Mouse (Mus musculus) erythroblast, adult 5-6 weeks (primary cell): ENCODE data around the gene Mien1. TPM values are rescaled to one million over a fixed set of nuclear protein-coding genes. Genes with fewer than 3 reads are reported as not detected.

Experiments
- ATAC-seq: replicated peaks from 2 replicates; pipeline ENCODE4 v1.8.0; 2016; ENCODE audit warnings: moderate number of reproducible peaks, mild to moderate bottlenecking, moderate TSS enrichment, inconsistent platforms; ENCODE audit not compliant: poor library complexity, low FRiP score, severe bottlenecking
- total RNA-seq, 2 experiments: library from RNA; stranded (forward) in 1 of 2; stranded (reverse) in 1 of 2; fragments of 150-400 nt in 1 of 2; fragments of 200-764, 138-1000 nt in 1 of 2; gene quantifications; 2 replicates each; pipeline versions ENCODE4 v1.2.3 to v1.2.4; 2015 to 2017; ENCODE audit warnings: low replicate concordance in 2 of 2

Mien1 gene
- total RNA-seq, 2 experiments from 2014 or later: 1.4 to 13.4 TPM

DNA sequence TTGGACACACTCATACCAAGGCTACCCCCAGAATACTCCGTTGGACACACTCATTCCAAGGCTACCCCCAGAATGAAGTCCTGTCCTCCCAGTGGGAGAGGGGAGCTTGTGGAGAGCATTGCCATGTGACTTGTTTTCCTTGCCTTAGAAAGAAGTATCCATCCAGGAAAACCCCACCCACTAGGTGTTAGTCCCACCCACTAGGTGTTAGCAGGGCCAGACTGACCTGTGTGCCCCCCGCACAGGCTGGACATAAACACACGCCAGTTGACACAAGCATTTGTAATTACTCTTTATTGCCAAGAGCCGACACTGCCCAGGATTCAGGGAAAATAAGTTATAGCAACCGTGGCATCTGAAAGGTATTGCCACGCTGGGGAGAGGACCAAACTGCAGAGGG lies 1.4 kb downstream of the Mien1 start:
- no peak for ATAC-seq

DNA sequence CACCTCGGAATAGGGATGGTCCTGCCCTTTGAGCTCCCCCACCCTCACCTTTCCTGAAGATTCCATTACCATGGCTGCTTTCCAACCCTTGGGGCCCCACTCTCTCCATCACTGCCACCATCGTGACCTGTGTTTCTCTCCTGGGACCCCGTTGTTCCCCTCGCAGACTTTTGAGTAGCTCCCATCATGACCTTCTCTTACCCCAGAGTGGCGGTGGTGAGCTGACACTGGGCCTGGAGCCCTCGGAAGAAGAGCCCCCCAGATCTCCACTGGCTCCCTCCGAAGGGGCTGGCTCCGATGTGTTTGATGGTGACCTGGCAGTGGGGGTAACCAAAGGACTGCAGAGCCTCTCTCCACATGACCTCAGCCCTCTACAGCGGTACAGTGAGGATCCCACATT lies 3.1 kb downstream of the Mien1 start:
- ATAC-seq: no peak

DNA sequence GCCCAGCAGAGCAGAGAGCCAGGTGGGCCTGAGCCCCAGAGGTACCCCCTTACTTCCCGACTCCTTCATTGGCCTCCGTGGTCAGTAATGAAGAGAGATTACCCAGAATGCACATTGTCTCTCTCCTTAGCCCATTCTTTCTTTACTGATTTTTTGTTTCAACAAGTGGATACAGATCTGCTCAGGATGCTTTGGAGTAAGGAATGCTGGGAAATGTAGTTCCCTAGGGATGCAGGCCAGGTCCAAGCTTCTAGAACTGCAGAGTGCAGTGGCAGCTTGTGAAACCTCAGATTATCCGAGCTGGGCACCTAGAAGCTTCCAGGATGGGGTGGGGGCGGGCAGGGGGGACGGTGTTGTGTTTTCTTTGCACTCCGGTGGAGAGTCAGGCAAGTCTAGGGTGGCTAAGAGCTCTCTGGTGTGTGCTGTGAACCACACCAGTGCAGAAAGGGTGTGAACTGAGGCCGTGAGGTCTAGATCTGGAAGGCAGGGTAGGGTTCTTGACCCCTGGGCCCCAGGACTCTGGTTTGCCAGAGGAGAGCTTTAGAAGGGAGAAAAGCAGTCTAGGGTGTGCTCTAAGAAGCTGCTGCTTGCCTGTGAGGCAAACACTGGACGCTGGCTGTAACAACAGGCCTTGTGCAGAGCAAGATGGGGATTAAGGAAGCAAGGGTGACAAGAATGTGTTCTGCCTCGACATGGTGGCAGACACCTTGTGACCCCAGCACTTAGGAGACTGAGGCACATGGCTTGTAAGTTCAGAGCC lies 6.9 kb downstream of the Mien1 start:
- no peak for ATAC-seq

DNA sequence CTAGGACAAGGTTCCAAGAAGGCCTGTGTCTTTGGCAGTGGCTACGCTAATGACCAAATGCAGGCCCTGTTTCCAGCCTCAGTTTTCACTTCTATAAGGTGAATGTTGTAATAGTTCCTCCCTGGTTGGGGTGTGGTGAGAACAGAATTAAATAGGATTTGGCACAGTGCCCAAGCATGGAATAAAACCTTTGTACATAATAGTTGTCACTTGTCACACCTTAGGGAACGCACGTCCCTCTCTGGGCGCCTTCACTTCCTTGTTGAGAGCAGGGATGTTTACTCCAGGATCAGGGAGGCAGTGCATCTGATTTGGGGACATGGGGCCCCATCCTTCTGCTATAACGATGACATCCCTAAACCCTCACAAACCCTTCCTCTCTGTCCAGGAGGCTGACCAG lies 10.4 kb downstream of the Mien1 start:
- no peak for ATAC-seq

DNA sequence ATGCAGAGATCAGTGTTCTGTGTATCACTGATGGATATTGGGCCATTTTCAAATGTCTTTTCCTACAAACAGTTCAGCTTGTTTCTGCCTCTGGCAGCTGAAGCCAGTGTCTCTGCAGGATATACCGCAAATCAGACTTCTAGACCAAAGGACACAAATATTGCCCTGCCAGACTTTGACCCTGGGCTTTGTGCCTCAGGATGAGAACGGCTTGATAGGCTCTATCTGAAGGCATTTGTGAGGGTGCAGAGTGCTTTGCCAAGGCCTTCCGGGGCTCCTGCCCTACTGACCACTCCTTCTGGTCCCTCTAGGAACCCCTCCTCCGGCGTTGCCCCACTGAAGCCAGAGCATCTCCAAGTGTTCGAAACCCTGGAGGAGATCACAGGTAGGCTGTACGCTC lies 12.2 kb downstream of the Mien1 start:
- ATAC-seq: no peak

DNA sequence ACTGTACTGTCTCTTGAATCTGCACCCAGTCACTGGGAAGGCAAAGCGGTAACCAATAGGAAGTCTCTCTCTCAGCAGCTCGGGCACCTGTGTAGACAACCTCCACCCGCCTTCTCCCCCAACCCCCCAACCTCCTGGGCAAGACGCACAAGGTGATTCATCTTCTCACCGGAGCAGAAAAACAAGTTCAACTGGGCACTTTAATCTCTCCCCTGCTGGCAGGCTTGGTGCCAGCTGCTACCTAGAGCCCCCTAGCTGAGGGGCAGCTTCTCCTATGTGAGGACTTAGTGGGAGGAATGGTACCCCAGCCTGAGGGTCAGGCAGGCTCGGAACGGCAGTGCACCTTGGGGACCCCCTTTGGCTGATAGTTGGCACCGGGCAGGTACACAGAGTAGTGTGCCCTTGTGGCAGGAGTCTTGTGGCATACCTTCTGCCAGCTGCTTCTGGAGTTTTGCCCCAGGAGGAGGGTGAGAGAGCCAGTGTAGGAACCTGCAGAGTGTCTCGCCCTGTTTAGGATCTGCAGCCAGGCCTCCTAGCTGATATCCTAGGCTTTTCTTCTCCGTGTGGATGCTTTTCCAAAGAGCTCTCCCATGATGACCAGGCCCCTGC lies 19.7 kb downstream of the Mien1 start:
- no peak for ATAC-seq

DNA sequence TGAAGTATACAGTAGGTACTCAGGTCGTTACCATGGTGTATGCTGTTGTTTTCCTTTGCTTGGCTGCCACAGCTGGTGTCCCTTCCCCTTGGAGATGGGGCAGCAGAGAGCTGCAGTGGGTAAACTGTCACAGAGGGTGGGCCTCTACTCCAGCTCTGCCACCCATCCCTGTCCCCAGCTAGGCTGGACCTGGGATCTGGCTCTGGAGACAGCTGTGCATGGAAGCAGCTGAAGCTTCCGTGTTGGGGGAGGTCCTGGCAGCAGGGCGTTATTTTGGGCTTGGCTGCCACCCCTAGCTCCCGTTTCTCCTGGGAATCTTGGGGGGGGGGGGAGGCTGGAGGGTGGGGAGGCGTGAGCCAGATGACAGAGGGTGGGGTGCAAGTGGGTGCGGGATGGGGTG lies 20.5 kb downstream of the Mien1 start:
- ATAC-seq: no peak

DNA sequence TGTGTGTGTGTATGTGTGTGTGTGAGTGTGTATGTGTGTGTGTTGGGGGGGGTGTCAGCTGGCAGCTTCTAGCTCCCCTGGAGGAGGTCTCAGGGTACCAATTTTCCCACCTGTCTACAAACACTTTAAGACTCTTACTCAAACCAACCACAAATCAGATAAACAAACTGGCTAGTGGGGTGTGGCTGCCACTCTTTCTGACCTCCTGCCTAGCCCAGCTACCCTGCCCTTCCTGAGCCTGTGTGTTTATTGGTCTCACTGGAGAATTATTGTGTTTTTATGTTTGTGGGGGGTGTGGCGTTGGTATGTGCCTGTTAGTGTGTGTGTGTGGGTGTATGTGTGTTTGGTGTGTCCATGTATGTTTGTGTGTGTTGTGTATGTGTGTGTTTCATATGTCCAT lies 21.7 kb downstream of the Mien1 start:
- no peak for ATAC-seq

DNA sequence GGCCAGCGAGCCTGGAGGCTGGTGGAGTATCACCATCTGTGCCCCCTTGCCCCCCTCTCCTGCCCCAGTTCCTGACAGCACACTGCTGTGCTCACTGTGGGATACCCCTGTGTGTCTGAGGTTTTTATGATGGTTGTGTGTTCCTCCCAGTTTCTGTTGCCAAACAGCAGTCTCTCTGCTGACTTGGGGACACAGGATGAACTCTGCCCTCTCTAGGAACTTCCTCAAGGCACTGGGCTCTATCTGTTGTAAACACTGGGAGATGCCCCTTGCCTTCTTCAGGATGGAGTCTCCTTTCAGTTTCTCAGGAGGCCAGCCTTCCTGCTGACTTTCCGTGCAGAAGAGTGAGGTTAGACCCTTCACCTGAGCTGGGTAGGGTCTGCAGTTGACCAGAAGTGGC lies 24.6 kb downstream of the Mien1 start:
- ATAC-seq: no peak

DNA sequence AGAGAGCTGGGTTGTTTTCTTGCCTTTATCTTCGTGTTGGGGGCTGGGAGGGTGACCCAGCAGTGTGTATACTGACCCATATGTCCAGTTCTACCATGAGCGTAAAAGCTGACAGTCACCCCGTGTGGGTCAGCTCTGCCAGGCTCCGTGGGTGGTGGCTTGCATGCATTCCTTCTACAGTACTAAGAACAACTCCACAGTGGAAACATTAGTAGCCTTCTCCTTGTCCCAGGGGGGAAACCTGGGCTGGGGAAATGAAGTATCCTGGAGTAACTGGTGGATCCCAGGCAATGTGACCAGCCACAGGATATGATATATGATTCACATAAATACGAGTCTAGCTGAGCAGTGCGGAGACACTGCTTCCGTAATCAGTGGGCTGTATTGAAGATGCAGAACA lies 25.1 kb downstream of the Mien1 start:
- no peak for ATAC-seq

DNA sequence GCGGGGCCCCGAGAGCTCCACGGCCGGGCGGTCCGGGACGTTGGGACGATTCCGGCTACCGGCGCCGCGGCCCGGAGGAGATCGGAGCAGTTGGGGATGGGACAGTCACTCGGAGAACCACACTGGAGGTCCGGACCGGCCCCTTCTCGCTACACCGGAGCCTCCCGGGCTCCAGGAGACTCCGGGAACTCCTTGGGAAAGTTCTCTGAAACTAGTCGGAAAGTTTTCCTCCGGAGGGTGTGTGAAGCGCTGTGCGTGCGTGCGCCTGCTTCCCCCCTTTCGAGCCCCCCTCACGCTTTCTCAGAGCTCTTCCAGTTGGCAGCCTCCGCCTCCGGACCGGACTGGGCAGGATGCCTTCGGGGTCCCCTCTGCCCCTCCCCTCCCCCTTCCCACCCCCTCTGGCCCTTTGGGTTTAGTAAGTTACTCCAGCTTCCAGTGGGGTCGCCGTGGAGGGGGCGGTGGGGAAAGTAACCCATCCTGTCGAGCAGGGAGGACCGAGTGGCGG lies 25.9 kb downstream of the Mien1 start:
- ATAC-seq: no peak

DNA sequence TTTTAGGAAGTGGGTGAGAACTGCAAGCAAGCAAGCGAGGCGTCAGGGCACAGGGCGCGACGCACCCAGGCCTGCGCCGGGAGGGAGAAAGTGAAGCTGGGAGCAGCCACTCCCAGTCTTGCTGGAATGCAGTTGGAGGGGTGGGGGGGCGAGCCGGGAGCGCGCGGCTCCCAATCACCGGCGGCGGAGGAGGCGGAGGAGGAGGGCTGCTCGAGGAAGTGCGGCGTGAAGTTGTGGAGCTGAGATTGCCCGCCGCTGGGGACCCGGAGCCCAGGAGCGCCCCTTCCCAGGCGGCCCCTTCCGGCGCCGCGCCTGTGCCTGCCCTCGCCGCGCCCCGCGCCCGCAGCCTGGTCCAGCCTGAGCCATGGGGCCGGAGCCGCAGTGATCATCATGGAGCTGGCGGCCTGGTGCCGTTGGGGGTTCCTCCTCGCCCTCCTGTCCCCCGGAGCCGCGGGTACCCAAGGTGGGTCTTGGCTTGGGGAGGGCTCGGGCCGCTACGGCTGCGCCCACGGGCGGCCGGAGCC lies 26.5 kb downstream of the Mien1 start, which contains the start of gene Erbb2:
Gene Erbb2, plus strand, starts transcription at position 198 of the 524 bp plus-strand sequence.
- ATAC-seq: no peak

DNA sequence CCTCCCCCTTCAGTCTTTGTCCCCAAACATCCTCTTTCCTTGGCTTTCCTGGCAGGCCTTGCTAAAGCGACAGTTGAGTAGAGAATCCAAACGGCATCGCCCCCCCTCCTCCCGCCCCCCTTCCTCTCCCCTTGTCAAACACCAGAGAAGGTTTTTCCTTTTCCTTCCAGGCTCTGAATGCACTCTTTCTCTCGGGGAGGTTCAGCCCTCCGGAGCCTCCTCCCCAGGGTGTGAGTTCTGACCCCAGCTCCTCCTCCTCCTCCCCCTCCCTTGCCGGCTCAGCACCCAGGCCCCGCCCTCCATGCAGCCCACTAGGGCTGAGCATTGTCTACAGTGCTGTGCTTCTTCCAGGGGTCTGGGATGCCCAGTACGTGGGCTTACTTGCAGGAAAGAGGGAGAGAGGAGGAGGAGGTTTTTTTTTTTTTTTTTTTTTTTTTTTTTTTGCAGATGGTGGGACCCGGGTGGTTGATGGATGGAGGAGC lies 29.4 kb downstream of the Mien1 start:
- no peak for ATAC-seq

DNA sequence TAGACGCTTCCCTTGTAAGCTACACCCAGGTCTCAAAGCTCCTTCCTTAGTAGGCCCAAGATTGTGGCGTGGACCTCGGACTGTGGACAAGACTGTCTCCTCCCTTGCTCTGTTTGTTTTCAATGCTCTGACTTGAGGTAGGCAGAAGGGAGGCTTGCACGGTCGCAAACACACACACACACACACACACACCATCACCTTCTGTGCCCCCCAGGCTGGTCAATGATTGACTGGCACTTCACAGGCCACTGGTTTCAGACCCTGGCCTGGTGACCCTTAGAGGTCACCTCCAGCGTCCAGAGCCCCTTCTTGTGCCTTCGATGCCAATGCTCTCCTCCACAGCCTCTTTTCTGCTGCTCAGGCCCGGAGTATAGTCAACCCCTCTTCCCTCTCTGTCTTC lies 29.9 kb downstream of the Mien1 start:
- no peak for ATAC-seq

DNA sequence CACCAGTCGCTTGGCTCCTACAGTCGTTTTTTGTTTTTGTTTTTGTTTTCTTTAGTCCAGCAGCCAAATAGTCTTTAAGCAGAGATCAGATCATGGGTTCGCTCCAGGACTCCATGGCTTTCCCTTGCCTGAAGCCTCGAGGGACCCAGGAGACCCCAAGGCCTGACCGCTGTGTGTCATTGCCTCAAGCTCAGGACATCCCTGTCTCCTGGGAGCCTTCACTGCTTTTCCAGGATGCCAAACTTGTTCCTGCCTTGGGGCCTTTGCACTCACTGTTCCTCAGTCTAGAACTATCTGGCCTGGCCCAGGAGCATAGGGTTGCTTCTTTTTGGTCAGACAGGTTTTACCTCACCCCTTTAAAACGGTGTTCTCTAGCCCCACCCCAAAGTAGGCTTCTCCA lies 32.2 kb downstream of the Mien1 start:
- ATAC-seq: no peak

DNA sequence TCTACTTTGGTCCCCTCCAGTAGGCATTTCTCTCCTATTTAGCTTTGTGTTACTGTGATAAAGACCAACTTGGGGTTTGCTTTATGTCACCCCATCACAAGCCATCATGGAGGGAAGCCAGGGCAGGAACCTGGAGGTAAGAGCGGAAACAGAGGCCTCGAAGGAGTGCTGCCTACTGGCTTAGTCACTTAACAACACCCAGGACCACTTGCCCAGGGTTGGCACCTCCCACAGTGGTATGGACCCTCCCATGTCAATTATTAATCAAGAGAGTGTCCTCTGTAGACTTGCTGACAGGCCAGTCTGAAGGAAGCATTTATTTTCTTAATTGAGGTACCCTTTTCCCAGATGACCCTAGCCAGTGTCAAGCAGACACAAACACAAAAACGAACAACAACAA lies 38.0 kb downstream of the Mien1 start:
- no peak for ATAC-seq

DNA sequence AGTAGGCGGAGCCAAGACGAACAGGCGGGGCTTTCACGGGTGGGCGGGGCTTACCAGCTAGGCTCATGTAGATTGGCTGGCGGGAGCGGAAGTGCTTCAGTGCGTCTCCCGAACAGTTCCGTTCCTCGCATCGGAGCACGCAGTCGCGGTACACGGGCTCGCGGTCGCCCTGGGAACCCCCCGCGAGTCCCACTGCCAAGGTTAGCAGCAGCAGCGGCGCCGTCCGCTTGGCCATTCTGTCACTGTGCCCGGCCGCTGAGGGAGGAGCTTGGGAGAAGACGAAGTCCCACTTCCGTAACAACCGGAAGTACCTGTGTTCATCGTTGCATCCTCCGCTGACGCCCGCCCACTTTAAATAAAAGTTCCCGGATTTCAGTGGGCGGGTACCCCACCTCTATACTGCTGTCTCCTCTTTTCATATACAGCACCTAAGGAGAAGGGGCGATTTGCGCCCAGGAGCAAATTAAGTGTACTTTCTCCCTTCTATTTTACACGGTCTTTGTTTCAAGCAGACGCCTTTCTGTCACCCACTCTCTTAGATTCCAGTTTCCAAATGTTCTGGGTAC lies 38.5 kb downstream of the Mien1 start, which contains the start of gene Pgap3:
Gene Pgap3, minus strand, starts transcription at position 330 of the 566 bp plus-strand sequence.
- peak; percentile 91 for ATAC-seq

DNA sequence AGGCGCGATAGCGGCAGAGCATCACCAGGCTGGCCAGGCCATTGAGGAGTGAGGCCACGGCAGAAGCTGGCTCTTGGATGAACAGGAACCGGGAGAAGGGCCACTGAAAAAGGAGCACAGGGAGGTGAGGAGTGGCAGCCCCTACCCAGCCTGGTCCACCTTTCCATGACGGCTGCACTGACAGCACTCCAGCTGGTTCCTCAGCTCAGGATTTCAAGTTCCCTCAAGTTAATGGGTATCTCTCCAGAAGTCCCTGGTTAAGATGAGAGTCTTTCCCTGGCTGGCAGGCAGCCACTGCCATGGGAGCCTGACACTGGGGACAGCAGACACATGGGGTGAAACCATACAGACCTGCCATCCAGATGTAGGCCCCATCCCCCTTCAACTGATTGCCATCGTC lies 40.8 kb downstream of the Mien1 start:
- no peak for ATAC-seq

DNA sequence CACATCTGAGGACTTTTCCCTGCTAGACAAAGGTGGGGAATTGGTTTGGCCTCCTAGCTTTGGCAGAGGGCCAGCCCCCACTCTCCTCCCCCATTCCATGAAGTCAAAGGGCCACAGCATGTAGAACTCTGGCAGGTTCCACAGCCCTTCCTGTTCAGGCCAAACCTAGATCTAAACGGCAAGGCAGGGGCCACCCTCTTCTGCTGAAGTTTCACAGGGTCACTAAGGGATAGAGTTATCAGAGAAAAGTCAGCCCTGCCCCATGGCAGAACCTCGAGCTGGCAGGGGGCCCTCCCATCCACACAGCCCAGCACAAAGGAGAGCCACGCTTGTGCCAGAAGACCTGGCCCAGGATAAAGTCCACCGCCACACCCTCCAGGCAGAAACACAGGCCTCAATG lies 43.8 kb downstream of the Mien1 start:
- no peak for ATAC-seq

DNA sequence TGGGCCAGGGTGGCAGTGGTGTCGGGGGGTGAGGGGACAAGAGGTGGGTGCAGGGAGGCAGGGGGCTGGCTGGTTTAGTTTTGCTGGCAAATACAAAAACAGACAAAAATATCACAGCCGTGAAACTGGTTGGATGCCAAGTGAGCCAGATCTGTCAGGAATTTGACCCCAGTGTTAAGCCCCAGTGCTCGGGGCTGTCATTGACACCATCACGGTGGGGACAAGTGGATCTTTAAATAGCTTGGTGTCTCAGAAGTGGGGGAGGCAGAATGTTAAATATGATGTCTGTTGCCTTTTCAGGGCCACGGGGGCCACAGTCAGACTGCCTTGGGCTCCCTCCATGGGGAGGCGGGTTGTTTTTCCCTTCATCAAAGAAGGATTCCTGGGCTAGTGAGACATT lies 44.5 kb downstream of the Mien1 start:
- ATAC-seq: no peak

DNA sequence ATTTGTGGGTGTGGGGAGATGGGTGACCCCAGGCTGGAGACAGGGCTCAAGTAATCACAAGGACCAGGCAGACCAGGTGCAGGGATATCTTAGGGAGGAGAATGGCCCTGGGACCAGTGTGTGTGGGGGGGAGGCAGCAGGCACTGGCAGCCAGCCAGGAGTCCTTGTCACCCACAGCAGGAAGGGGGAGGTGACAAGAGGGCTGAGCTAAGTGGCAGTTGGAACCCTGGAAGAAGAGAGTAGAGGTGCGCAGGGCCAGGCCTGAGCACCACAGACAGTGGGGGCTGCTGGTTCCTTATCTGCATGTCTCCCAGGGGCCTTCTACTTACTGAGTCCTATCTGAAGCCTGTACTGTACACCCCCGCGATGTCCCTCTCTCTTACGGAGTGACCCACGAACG lies 45.5 kb downstream of the Mien1 start:
- peak; percentile 68 for ATAC-seq
